Mouse (Mus musculus) cortical plate, adult 2 months (tissue): ENCODE measurements around the gene Rangrf. TPM values are rescaled to one million over a fixed set of nuclear protein-coding genes. Genes with fewer than 3 reads are reported as not detected.
"Not testable (repeated sequence)": the region's sequence is repeated elsewhere in the genome, so short reads cannot be mapped to it uniquely, and the experiment has no call there.

Experiments
- H3K27ac ChIP-seq: fragments of 200-500 bp; 2 replicates; pipeline ENCODE4 v1.5.1; 2012; ENCODE audit warnings: low read length, control low read depth, inconsistent platforms; ENCODE audit not compliant: insufficient read depth
- H3K4me1 ChIP-seq: fragments of 200-500 bp; 2 replicates; pipeline ENCODE4 v1.6.1; 2011; ENCODE audit warnings: low read length; ENCODE audit not compliant: control insufficient read depth, insufficient read depth
- H3K4me3 ChIP-seq: fragments of 200-500 bp; 2 replicates; pipeline ENCODE4 v1.5.1; 2011; ENCODE audit warnings: mild to moderate bottlenecking, low read length, control low read depth; ENCODE audit not compliant: insufficient read depth
- CTCF ChIP-seq: fragments of 200-500 bp; IDR thresholded peaks from 2 replicates; pipeline ENCODE4 v1.5.1; 2011; ENCODE audit warnings: mild to moderate bottlenecking, control low read depth, low read length; ENCODE audit not compliant: insufficient read depth; ENCODE audit errors: extremely low read depth
- POLR2A ChIP-seq: fragments of 200-500 bp; IDR thresholded peaks from 2 replicates; pipeline ENCODE4 v1.6.1; 2011; ENCODE audit warnings: mild to moderate bottlenecking, low read length, control low read depth; ENCODE audit not compliant: insufficient read depth; ENCODE audit errors: extremely low read depth
- polyA plus RNA-seq: library from polyadenylated mRNA; depleted of rRNA; stranded (reverse); fragments of >200 nt; gene quantifications from 2 replicates; pipeline ENCODE4 v1.2.3, GENCODE M21; 2012

The Rangrf gene
- polyA plus RNA-seq, 1 experiment: 37.5 TPM

GRCm38 (mm10) chr11:69008182-69009121 lies 33.5 kb upstream of the Rangrf start, which contains the start of gene Pfas:
Gene Pfas, minus strand, starts transcription at chr11:69008460.
- Histone ChIP-seq H3K27ac (no peak within 1 kb of the TSS), H3K4me3 (peak within 1 kb of the TSS; percentile 75)
- peak; percentile 55; the same call in 1 of the 2 replicates for TF ChIP-seq POLR2A
- no peak for TF ChIP-seq CTCF

DNA sequence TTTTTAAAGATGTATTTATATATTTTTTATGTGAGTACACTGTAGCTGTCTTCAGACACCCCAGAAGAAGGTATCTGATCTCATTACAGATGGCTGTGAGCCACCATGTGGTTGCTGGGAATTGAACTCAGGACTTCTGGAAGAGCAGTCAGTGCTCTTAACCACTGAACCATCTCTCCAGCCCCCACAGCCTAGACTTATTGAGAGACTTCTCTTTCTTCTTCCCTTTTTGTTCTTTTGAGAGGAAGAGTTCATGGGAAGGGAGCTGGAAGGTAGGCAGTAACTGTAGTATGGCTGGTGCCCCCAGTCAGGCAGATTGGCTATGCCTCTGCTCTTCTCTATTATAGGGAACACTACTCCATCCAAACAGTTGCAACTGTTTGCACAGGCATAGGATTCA lies 31.6 kb upstream of the Rangrf start:
- H3K4me1 ChIP-seq, H3K27ac ChIP-seq, H3K4me3 ChIP-seq: not testable (repeated sequence)

More at GRCm38 (mm10) chr11:69008182-69009121, 33.5 kb upstream of the Rangrf start, which contains the start of gene Pfas:
- no peaks in the 10 kb centered on the region for H3K4me1 ChIP-seq

- TF ChIP-seq CTCF (no peak), POLR2A (no peak)
- H3K27ac ChIP-seq: no peak overlapping the region
- H3K4me3 ChIP-seq: no peak overlapping the region
- no peaks in the 10 kb centered on the region for H3K4me1 ChIP-seq
Measured at GRCm38 (mm10) chr11:69005193-69005592, 30.2 kb upstream of the Rangrf start.

DNA sequence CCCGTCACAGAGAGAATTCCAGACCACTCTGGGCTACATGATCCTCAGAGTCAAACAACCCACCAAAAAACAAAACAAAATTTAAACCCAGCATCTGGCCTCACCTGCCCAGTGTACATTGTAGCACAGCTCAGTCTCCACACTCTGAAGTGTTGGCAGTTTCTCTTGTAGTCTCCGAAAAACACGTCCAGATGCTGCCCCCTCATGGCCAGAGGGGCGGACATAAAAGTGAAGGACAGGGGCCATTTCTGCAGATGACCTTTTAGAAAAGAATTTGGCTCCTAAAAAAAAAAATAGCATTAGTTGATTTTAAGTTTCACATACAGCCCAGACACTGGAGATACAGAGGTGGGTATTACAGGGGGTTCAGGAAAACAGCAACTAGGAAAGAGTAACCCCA lies 28.6 kb upstream of the Rangrf start:
- H3K4me3 ChIP-seq: no peak overlapping the region
- TF ChIP-seq CTCF (no peak), POLR2A (no peak)

DNA sequence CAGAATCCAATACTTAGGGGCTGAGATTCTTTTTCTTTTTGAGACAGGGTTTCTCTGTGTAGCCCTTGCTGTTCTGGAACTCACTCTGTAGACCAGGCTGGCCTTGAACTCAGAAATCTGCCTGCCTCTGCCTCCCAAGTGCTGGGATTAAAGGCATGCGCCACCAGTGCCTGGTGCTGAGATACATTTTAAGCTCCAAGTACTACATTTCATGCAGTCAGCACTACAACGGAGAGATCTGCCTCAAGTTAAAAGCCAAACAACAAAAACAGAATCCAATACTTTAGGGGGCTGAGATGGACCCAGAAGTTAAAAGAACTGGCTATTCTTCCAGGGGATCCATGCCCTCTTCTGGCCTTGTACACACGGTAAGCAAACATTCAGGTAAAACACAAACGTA lies 27.8 kb upstream of the Rangrf start:
- not testable (repeated sequence) for H3K27ac ChIP-seq, H3K4me3 ChIP-seq, H3K4me1 ChIP-seq

More for the DNA sequence above, 28.6 kb upstream of the Rangrf start:
- no peak overlapping the region for H3K27ac ChIP-seq
- H3K4me1 ChIP-seq: no peaks in the 10 kb centered on the region

DNA sequence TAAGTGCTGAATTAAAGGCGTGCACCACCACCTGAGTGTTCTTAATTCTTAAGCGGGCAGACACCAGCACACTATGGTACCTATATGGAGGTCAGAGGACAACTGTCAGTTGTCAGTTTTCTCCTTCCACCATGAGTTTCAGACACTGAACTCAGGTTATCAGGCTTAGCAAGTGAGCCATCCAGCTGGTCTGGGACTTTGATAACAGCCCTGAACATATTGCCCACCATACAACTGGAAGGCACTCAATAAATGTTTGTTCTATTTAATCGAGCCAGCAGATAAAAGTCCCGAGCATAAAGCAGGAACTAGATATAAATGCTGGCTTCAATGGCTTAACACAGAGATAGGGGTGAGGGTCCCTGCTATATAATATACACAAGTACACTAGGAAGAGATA lies 22.1 kb upstream of the Rangrf start:
- Histone ChIP-seq H3K27ac (no peak overlapping the region), H3K4me1 (no peaks in the 10 kb centered on the region), H3K4me3 (no peak overlapping the region)
- no peak for TF ChIP-seq POLR2A
- no peak for TF ChIP-seq CTCF

GRCm38 (mm10) chr11:68994377-68994776 lies 19.4 kb upstream of the Rangrf start:
- TF ChIP-seq POLR2A: no peak
- no peak for TF ChIP-seq CTCF
- no peak overlapping the region for H3K4me3 ChIP-seq
- no peaks in the 10 kb centered on the region for H3K4me1 ChIP-seq
- H3K27ac ChIP-seq: no peak overlapping the region

- TF ChIP-seq POLR2A (no peak), CTCF (no peak)
- Histone ChIP-seq H3K27ac (no peak overlapping the region), H3K4me3 (no peak overlapping the region), H3K4me1 (no peaks in the 10 kb centered on the region)
Measured at GRCm38 (mm10) chr11:68993122-68993521, 18.1 kb upstream of the Rangrf start.

GRCm38 (mm10) chr11:68988341-68988740 lies 13.4 kb upstream of the Rangrf start:
- Histone ChIP-seq H3K4me1 (no peaks in the 10 kb centered on the region), H3K27ac (no peak overlapping the region), H3K4me3 (no peak overlapping the region)
- TF ChIP-seq POLR2A: no peak
- no peak for TF ChIP-seq CTCF

DNA sequence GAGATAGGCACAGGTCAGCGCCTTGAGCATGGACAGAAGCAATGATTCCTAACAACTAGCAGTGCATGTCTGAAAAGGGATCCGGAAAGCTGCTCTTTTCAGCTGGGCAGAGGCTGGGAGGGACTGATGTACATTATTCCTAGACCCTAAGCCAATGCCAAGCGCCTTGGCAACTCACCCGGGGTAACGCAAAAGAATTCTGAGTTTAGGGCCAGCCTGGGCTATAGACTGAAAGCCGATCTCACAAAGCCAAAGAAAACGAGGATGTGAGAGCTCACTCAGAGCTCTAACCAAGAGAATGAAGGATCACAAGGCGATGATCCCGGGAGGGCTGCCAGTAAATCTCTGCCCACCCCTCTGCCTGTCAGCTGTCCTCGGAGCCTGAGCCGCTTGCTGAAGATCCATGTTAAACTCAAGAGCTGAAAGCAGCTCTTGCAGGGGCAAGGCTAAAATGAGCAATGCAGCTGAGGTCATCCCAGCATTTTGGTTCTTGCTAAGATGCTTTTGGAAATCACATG lies 12.4 kb upstream of the Rangrf start:
- TF ChIP-seq CTCF (no peak), POLR2A (no peak)
- Histone ChIP-seq H3K4me3 (no peak overlapping the region), H3K4me1 (no peaks in the 10 kb centered on the region), H3K27ac (no peak overlapping the region)
